Mouse (Mus musculus) lung, postnatal 0 days (tissue): ENCODE data around the gene Diaph3.

Source experiments
- CTCF ChIP-seq: IDR thresholded peaks from 2 replicates; pipeline ENCODE4 v1.5.1; 2016; ENCODE audit warnings: antibody characterized with exemption, mild to moderate bottlenecking
- EP300 ChIP-seq: IDR thresholded peaks from 2 replicates; pipeline ENCODE4 v1.6.1; 2016; ENCODE audit warnings: antibody characterized with exemption, mild to moderate bottlenecking, control low read depth

- TF ChIP-seq CTCF (no peak), EP300 (no peak)
These were observed 352.0 kb downstream of the Diaph3 start for GRCm38 (mm10) chr14:86788880-86789641.
